Mouse (Mus musculus): Measurements from ENCODE around the gene Metrn.
A peak's percentile ranks its signal among the peaks of the same experiment; 100 is the strongest.

Metrn gene

DNA sequence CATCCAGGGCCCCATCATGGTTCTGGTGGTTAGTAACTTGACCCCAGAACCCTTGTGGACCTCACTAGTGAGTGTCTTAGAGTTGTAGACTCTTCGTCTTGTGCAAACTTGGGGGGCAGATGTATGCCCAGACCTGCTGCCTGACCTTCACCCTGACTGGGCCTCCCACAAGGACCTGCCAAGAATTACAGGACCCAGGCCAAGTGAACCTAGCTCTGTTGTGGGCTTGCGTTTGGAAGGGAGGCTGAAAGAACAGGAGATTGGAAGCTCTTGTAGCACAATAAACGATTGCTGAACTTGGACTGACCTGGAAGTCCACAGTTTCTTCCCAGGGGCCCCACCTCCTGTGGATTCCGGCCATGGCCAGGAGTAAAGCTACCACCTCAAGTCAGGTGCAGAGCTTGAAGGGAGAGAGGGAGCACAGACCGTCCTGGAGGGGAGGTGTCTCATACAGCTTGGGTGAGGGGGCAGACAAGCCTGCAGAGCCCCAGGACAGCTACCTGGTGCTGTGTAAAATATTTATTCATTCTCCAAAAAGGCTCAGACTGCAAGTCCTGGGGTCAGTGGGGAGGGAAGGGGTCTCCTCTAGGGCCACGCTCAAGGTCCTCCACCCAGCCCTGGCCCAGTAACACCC is 37.1 kb upstream of the Metrn start:
- no peak for TF ChIP-seq POU5F1 (IDR thresholded peaks at IDR 0.05; ENCODE audit: borderline replicate concordance, low read length)
- no peak for TF ChIP-seq NANOG (IDR thresholded peaks at IDR 0.05; ENCODE audit: borderline replicate concordance, low read length)
- TF ChIP-seq CTCF (conservative IDR thresholded peaks at IDR 0.05; ENCODE audit: low read length): no peak
- Histone ChIP-seq H3K36me3 (ENCODE audit: insufficient read depth, low read length) (peaks cover 71% of the 10 kb centered on the region), H3K4me1 (replicated peaks; ENCODE audit: low read depth, low read length) (peaks cover 78% of the 10 kb centered on the region), H3K9me3 (ENCODE audit: low read length) (no peaks in the 10 kb centered on the region), H3K27me3 (ENCODE audit: insufficient read depth, low read length) (peaks cover 11% of the 10 kb centered on the region), H3K4me3 (replicated peaks; ENCODE audit: low read length) (peak overlapping the region; percentile 95)

GRCm38 (mm10) chr17:25833291-25833663 is 36.3 kb upstream of the Metrn start, which contains the start of gene Stub1:
Stub1 (minus strand) TSS chr17:25833404.
- Histone ChIP-seq H3K9me3 (ENCODE audit: low read length) (no peaks in the 10 kb centered on the region), H3K4me1 (replicated peaks; ENCODE audit: low read depth, low read length) (peaks cover 83% of the 10 kb centered on the region), H3K36me3 (ENCODE audit: insufficient read depth, low read length) (peaks cover 65% of the 10 kb centered on the region), H3K27me3 (ENCODE audit: insufficient read depth, low read length) (peaks cover 11% of the 10 kb centered on the region), H3K4me3 (replicated peaks; ENCODE audit: low read length) (peak within 1 kb of the TSS; percentile 95)
- TF ChIP-seq POU5F1 (IDR thresholded peaks at IDR 0.05; ENCODE audit: borderline replicate concordance, low read length): no peak
- TF ChIP-seq CTCF (conservative IDR thresholded peaks at IDR 0.05; ENCODE audit: low read length): no peak
- TF ChIP-seq NANOG (IDR thresholded peaks at IDR 0.05; ENCODE audit: borderline replicate concordance, low read length): no peak

DNA sequence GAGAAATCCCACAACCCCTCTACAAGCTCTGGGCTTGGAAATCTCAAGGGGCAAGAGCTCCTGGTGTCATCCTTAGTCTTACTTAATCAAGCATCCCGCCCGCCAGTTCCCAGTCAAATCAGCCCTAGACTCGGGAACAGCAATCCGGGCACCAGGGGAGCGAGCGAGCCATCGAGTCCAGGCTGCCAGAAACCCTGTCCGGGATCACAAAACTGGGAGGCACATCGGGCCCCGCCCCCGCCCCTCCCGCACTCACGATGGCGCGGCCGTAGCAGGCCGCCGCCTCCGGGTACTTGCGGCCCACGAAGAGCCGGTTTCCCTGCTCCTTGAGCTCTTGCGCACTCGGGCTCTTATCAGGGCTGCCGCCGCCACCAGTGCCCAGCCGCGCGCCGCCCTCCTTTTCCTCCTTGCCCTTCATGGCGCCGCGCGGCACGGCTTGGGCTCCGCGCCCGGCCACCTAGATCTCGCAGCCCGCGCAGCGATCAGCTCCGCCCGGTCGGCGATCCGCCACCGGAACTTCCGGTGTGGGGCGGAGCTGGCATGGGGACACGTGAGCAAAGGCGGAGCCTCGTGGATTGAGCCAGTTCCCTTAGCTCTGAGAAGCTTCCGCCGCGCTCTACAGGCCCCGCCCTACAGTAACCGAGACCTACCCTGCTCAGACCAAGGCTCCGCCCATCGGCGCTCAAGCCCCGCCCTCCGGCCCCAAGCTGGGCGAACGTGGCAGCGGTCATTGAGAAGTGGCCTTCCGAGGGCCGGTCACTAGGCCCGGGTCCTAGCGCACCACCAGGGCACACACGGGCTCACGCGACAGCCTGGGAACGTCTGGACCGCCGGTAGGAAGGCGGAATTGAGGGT is 35.7 kb upstream of the Metrn start:
- peak overlapping the region; percentile 95 for H3K4me3 ChIP-seq (replicated peaks; ENCODE audit: low read length)
- peaks cover 65% of the 10 kb centered on the region for H3K36me3 ChIP-seq (ENCODE audit: insufficient read depth, low read length)
- H3K9me3 ChIP-seq (ENCODE audit: low read length): no peaks in the 10 kb centered on the region
- H3K4me1 ChIP-seq (replicated peaks; ENCODE audit: low read depth, low read length): peaks cover 85% of the 10 kb centered on the region
- H3K27me3 ChIP-seq (ENCODE audit: insufficient read depth, low read length): peaks cover 11% of the 10 kb centered on the region
- TF ChIP-seq POU5F1 (IDR thresholded peaks at IDR 0.05; ENCODE audit: borderline replicate concordance, low read length) (no peak), CTCF (conservative IDR thresholded peaks at IDR 0.05; ENCODE audit: low read length) (no peak), NANOG (IDR thresholded peaks at IDR 0.05; ENCODE audit: borderline replicate concordance, low read length) (no peak)

DNA sequence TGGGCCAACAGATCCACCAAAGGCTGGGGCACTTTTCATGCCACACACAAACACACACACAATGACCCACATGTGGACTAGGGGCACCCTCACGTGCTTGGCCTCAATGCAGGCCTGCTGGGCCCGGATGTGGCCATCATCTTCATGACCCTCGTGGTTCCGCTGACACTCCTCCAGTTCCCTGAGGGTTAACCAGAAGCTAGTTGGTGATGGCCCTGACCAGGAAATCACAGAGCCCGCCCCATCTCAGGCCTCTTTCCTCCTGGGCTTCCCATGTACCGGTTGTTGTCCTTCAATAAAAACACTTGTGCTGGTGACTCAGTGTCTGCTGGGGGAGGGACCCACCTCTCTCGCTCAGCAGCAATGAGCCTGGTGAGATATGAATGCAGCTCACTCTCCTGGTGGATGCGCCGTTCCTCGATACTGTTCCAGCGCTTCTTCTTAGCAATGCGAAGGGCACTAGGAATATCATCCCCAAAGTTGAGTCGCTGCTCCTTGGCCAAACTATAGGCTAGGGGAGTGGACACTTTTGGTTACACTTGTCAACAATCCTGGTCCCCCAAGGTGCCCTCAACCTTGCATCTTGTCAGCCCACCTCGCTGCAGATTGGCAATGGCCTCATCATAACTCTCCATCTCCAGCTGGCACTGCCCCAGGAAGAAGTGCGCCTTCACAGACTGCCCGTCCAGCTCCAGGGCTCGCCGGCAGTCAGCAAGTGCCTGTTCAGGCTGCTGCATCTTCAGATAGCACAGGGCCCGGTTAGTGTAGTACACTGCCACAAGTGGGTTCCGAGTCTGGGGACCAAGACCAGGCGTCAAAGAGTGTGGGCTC is 34.7 kb upstream of the Metrn start:
- H3K9me3 ChIP-seq (ENCODE audit: low read length): no peaks in the 10 kb centered on the region
- peaks cover 71% of the 10 kb centered on the region for H3K36me3 ChIP-seq (ENCODE audit: insufficient read depth, low read length)
- H3K27me3 ChIP-seq (ENCODE audit: insufficient read depth, low read length): peaks cover 9% of the 10 kb centered on the region
- peaks cover 86% of the 10 kb centered on the region for H3K4me1 ChIP-seq (replicated peaks; ENCODE audit: low read depth, low read length)
- TF ChIP-seq NANOG (IDR thresholded peaks at IDR 0.05; ENCODE audit: borderline replicate concordance, low read length) (no peak), CTCF (conservative IDR thresholded peaks at IDR 0.05; ENCODE audit: low read length) (no peak), POU5F1 (IDR thresholded peaks at IDR 0.05; ENCODE audit: borderline replicate concordance, low read length) (no peak)
- peak overlapping the region; percentile 95 for H3K4me3 ChIP-seq (replicated peaks; ENCODE audit: low read length)

- H3K9me3 ChIP-seq (ENCODE audit: low read length): no peaks in the 10 kb centered on the region
- peaks cover 86% of the 10 kb centered on the region for H3K4me1 ChIP-seq (replicated peaks; ENCODE audit: low read depth, low read length)
- peaks cover 2% of the 10 kb centered on the region; the same call in 1 of the 2 replicates for H3K27me3 ChIP-seq (ENCODE audit: insufficient read depth, low read length)
- H3K4me3 ChIP-seq (replicated peaks; ENCODE audit: low read length): peak overlapping the region; percentile 95
- H3K36me3 ChIP-seq (ENCODE audit: insufficient read depth, low read length): peaks cover 74% of the 10 kb centered on the region
- TF ChIP-seq CTCF (conservative IDR thresholded peaks at IDR 0.05; ENCODE audit: low read length): no peak
- no peak for TF ChIP-seq NANOG (IDR thresholded peaks at IDR 0.05; ENCODE audit: borderline replicate concordance, low read length)
- TF ChIP-seq POU5F1 (IDR thresholded peaks at IDR 0.05; ENCODE audit: borderline replicate concordance, low read length): no peak
Measured at GRCm38 (mm10) chr17:25830806-25831431, 34.0 kb upstream of the Metrn start.

GRCm38 (mm10) chr17:25830200-25830753 is 33.3 kb upstream of the Metrn start:
- Histone ChIP-seq H3K27me3 (ENCODE audit: insufficient read depth, low read length) (no peaks in the 10 kb centered on the region), H3K9me3 (ENCODE audit: low read length) (no peaks in the 10 kb centered on the region), H3K4me3 (replicated peaks; ENCODE audit: low read length) (peak overlapping the region; percentile 95), H3K36me3 (ENCODE audit: insufficient read depth, low read length) (peaks cover 74% of the 10 kb centered on the region), H3K4me1 (replicated peaks; ENCODE audit: low read depth, low read length) (peaks cover 86% of the 10 kb centered on the region)
- TF ChIP-seq POU5F1 (IDR thresholded peaks at IDR 0.05; ENCODE audit: borderline replicate concordance, low read length): no peak
- no peak for TF ChIP-seq NANOG (IDR thresholded peaks at IDR 0.05; ENCODE audit: borderline replicate concordance, low read length)
- TF ChIP-seq CTCF (conservative IDR thresholded peaks at IDR 0.05; ENCODE audit: low read length): no peak

DNA sequence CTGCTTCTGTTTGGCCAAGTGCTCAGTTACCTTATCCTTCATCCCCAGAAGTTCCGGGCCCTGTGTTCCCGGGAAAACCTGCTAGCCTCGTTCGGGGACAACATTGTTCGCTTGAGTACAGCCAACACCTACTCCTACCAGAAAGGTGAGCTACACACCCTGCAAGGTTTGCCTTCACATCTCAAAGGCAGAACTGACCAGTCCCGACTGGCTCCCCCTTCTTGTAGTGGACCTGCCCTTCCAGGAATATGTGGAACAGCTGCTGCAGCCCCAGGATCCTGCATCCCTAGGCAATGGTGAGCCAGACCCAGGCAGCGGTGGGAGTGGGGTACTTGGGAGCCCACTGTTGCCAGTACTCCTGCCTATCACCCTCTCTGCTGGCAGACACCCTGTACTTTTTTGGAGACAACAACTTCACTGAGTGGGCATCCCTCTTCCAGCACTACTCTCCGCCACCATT is 32.7 kb upstream of the Metrn start:
- Histone ChIP-seq H3K4me1 (replicated peaks; ENCODE audit: low read depth, low read length) (peaks cover 86% of the 10 kb centered on the region), H3K9me3 (ENCODE audit: low read length) (no peaks in the 10 kb centered on the region), H3K27me3 (ENCODE audit: insufficient read depth, low read length) (no peaks in the 10 kb centered on the region), H3K36me3 (ENCODE audit: insufficient read depth, low read length) (peaks cover 72% of the 10 kb centered on the region), H3K4me3 (replicated peaks; ENCODE audit: low read length) (peak overlapping the region; percentile 95)
- TF ChIP-seq POU5F1 (IDR thresholded peaks at IDR 0.05; ENCODE audit: borderline replicate concordance, low read length) (no peak), CTCF (conservative IDR thresholded peaks at IDR 0.05; ENCODE audit: low read length) (no peak), NANOG (IDR thresholded peaks at IDR 0.05; ENCODE audit: borderline replicate concordance, low read length) (no peak)

Measured in E14TG2a.4 (cell line).